Mouse (Mus musculus): Measurements from ENCODE around the gene Atp5g3. TPM values are rescaled to one million over a fixed set of nuclear protein-coding genes. Genes with fewer than 3 reads are reported as not detected.
"Not testable (repeated sequence)": the region's sequence is repeated elsewhere in the genome, so short reads cannot be mapped to it uniquely, and the experiment has no call there.

Atp5g3 gene
- total RNA-seq (2021) = 1,000 to 10,000 TPM; 3,810 to 3,884 TPM

DNA sequence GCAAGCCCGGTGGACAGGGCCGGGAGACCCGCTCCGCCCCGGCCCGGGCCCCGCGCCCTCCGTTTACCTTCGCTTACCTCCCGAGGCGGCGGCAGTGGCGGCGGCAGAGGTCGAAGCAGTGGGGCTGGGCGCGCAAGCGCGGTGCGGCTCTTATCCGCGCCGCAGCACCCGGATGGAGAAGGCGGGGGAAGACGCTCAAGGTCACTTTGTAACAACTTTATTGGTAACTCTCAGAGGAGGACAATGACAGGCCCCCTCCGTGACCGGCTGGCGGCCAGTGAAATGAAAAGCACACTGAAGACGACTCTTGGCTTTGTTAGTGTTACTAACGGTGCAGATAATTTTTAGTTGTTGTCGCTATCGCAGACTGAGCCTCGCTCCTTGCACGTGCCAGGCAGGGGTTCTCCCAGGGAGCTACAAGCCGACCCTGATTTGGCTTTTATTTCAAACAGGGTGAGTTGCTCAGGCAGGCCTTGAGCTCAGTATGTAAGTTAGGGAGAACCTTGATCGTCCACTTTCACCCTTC lies at the start of gene Atp5g3:
Gene Atp5g3 (minus strand): TSS at position 152 of the 526 bp plus-strand sequence.
- intact Hi-C loops (cut with DNase I) = loop anchor here (2.0 kb wide), 1 partner anchor 18 kb away; the partner anchor contains the start of gene Atf2
- DNase-seq (ENCODE audit: low spot score) = peak; percentile 87

DNA sequence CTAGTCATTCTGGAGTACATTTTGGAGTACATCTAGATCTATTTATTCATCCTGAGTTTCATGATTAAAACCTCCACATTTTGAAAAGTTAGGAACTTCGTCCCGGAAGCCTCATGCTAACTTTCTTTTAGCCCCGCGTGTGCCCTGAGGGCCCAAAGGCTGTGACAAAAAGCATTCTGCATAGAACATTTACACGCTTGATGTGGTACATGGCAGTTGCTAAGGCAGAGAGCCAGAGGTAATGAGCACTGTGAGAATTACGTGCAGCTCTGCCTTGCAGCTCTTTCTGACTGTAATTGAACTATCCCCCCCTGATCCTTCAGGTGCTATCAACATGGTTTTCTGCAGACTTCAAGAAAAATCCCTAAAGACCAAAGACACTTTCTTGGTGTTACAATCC lies 47.2 kb upstream of the Atp5g3 start:
- intact Hi-C loops (cut with DNase I) = no loop called here
- no peak for DNase-seq (ENCODE audit: low spot score)

DNA sequence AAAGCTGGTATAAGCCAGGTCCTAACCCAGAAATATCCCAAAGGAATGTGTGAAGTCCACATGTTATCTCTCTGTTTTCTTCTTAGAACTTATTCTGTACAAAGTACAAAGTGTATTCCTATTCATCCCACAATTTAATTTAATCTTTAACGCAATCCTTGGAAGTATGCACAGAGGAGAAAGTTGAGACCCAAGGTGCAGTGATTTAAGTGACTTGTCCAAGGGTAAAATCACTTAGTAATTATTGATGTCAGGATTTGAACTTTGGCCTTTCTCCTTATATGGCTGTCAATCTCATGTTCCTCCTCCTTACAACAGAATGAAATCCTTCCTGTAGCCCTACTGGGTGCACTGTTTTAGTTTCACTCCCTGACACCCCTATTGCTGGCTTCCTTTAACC lies 42.5 kb upstream of the Atp5g3 start:
- intact Hi-C loops (cut with DNase I) = no loop called here
- no peak for DNase-seq (ENCODE audit: low spot score)

DNA sequence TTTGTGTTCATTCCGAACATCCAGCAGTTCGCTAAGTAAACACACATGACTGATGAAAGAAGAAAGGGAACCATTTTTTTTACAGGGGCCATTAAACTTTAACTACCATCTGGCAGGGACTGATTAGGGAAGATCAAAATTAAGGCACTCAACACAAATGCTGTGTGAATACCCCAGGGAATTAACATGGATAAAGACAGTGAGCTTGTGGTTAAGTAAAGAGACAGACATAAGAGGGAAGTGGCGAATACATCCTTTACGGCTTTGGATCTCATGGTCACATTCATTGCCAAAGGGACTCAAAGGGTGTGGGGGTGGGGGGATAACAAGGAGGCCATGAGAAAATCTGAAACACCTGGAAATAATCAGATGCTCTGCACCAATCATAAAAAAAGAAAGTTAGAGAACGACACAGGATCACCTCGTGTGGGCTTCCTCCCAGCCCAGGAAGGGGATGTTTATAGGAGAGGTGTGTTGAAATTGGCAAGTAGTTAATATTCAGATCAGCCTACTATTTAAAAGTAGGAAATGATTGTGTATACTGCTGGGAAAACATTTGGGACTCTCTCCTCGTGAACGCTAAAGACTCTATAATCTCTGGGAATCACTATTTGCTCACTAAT lies 41.6 kb upstream of the Atp5g3 start:
- no peak for DNase-seq (ENCODE audit: low spot score)
- intact Hi-C loops (cut with DNase I) = no loop called here

DNA sequence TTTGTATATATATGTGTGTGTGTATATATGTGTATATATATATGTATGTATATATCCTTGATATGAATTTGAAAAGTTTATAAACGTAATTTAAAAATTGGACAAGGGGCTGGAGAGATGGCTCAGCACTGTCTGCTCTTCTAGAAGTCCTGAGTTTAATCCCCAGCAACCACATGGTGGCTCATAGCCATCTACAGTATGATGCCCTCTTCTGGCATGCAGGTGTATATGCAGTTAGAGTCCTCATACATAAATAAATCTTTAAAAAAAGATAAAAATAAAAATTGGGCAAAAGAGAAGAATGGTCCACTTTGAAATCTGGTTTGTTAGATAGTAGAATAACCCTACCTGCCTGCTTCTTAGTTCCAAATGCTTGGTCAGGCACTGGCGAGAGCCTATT lies 36.2 kb upstream of the Atp5g3 start:
- intact Hi-C loops (cut with DNase I) = no loop called here
- no peak for DNase-seq (ENCODE audit: low spot score)

DNA sequence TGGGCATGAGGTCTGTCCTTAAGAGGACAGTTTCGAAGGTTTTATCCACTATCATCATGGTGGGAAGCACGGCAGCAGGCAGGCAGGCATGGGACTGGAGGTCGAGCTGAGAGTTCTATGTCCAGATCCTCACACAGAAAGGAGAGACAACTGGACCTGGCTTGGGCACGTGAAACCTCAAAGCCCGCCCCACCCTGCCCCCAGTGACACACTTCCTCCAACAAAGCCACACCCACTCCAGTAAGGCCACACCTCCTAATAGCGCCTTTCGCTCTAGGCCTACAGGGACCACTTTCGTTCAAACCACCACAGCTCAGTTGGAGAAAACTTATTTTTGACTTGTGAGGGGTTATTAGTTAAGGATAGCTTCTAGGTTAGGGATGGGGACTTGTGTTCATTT lies 32.6 kb upstream of the Atp5g3 start:
- no peak for DNase-seq (ENCODE audit: low spot score)
- intact Hi-C loops (cut with DNase I) = no loop called here

DNA sequence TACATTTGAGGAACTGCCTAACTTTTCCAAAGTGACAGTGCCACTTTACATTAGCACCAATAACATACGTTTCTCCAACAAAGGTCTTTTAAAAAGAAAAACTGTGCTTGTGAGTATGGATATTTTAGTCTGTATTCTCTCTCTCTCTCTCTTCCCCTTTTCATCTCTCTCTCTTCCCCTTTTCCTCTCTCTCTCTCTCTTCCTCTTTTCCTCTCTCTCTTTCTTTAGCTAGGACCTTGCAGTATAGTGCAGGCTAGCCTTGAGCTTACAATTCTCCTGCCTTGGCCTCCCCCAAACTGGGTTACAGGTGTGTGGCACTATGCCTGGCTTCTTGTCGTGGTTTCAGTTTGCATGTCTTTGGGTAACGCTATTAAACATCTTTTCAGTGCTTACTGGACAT lies 31.7 kb upstream of the Atp5g3 start:
- DNase-seq (ENCODE audit: low spot score) = no peak

DNA sequence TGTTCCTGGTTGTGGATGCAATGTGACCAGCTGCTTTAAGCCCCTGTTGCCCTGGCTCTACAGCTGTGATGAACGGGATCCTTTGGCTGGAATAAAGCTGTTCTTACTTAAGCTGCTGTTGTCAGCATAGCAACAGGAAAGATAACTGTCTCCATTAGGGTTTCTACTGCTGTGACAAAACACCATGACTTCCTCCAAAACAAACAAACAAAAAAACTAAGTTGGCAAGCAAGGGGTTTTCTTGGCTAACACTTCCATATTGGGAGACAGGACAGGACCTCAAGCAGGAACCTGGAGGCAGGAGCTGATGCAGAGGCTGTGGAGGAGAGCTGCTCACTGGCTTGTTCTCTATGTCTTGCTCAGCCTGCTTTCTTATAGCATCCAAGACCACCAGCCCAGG lies 30.2 kb upstream of the Atp5g3 start:
- no peak for DNase-seq (ENCODE audit: low spot score)
- intact Hi-C loops (cut with DNase I) = no loop called here

More for the DNA sequence above, 31.7 kb upstream of the Atp5g3 start:
- intact Hi-C loops (cut with DNase I) = no loop called here

DNA sequence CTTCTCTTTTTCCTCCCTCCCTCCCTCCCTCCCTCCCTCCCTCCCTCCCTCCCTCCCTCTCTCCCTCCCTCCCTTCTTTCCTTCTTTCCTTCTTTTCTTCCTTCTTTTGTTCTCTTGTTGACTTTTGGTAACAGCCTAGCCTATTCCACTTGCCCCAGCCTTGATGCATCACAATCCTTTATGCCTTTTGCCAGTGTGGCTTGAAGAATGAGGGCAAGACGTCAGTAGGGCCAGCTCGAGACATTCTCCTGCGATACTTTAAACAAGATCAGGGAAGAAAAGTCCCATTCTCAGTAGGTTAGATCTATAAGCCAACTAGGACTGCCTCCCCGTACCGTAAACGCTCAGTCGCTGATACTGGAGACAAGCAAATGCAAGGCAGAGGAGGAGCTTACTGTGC lies 29.3 kb upstream of the Atp5g3 start:
- DNase-seq (ENCODE audit: low spot score) = no peak
- intact Hi-C loops (cut with DNase I) = no loop called here

DNA sequence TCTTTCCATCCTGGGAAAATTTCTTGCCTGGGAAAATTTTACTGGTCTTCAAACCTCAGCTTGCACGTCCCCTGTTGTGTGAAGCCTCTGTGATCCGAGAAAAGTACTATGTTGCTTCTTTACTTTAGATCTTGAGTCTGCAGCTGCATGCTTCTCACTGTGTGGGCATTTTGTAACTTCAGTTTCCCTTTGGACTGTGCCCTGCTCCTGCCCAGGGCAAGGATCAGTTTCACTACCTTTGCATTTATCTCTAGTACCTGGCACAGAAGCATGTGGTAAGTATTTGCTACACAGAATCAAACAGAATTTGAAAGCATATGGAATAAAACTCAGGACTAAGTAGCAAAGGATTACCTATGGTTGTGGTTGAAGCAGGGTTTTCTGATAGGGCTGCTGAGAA lies 27.8 kb upstream of the Atp5g3 start:
- intact Hi-C loops (cut with DNase I) = no loop called here

DNA sequence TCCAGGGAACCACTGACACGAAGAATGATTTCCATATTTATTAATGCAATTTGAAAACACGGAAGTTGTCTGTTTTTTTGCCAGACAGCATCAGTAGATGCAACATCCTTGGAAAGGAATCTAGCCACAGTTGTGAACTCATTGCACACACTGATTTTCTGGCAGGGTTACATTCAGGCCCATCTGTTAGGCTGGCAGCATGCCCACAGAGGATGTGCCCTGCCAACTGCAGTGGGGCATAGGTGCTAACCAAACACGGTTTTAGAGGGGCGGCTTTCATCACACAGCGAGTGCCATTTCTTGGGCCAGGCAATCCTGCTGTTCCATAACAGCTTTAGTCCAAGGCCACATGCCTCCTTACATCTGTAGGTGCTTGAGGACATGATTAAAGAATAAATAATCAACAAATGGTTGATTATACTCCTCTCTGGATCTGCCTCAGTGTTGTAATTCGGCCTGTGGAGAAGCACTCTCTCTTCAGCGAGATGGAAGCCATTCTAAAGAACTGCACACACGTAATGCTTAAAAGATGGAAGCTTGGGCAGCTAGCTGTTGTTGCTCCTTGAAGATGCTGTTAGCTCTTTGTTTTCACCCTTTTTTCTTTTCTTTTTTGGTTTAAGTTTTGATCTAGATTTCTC lies 21.7 kb upstream of the Atp5g3 start:
- intact Hi-C loops (cut with DNase I) = no loop called here
- DNase-seq (ENCODE audit: low spot score) = no peak

More for the DNA sequence above, 27.8 kb upstream of the Atp5g3 start:
- DNase-seq (ENCODE audit: low spot score) = no peak

DNA sequence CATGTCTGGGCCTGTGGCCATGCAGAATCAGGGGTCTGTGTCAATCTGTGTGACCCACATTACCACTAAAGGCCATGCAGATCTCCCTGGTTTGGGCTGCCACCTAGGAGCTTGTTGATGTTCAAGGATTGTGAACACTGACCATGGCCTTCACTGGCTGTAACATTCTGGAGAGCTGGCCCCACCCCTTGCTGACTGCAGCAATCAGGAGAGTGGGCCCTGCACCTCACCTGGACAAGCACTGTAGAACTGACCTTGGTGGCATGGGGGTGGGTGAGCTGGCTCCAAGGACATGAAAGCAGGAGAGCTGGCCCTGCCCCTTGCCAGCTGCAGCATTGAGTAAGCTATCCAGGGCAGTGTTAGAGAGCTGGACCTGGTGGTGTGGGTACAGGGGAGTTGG lies 16.6 kb upstream of the Atp5g3 start:
- intact Hi-C loops (cut with DNase I) = no loop called here
- DNase-seq (ENCODE audit: low spot score) = no peak

DNA sequence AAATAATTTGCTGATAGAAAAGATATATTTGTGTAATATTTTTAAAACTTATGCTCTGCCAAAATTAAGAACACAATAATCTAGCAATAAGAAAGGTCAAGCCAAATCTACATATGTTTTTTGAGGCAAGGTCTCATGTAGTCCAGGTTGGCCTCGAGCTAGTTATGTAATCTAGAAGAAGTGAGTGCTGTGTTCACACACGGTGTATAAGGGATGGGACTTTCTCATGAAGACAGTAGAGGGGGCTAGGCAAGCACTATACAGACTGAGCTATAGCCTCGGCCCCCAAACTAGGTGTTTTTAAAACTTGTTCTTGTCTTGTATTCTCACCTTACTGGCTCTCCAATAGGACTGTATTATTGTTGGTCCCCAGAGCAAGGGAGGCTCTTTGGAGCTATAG lies 14.4 kb upstream of the Atp5g3 start:
- intact Hi-C loops (cut with DNase I) = no loop called here
- DNase-seq (ENCODE audit: low spot score) = no peak

DNA sequence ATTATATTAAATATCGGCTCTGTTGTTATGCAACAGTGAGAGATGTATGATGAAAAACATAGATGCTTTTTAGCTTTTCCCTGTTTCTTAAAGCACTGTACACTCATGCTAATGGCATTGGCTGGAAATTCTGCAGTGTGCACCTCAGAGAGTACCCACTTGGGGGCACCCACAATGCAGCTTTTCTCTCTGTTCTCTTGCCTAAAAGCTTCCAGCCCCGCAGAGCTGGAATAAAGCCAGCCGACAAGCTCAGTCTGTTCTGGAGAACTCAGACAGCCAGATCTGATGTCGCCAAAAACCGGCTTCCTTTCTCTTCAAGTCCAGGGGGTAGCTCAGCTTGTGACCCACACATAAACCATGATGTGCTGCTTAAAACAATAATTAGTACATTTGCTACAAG lies 14.0 kb upstream of the Atp5g3 start:
- no peak for DNase-seq (ENCODE audit: low spot score)
- intact Hi-C loops (cut with DNase I) = no loop called here

DNA sequence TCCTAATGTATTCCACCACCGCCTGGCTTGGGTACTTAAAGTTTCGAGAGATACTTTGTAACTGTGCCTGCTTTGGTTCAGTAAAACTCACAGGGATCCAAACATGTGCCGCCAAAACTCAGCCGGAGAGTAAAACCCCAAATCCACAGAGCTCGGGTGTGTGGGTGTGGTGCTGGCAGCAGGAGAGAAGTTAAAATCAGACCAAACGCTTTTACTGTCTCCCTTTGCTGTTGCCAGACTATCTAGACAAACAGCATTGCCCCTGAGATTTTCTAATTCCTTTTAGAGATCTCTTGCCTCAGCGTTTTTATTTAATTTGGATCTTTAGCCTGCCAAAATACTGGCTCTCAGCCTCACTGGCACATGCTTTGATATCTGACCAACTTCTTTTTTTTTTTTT lies 8.5 kb upstream of the Atp5g3 start:
- intact Hi-C loops (cut with DNase I) = no loop called here
- DNase-seq (ENCODE audit: low spot score) = no peak

DNA sequence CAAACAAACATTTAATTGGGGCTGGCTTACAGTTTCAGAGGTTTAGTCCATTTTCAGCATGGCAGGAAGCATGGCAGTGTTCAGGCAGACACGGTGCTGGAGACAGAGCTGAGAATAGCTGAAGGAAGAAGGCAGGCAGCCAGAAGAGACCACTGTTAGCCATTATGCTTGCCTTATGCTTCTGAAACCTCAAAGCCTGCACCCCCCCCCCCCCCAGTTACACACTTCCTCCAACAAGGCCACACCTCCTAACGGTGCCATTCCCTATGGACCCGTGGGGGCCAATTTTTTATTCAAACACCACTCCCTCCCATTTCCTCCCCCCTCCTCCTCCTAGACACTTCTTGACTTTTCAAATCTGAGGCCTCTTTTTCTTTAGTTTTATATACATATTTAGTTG lies 1.1 kb upstream of the Atp5g3 start:
- DNase-seq (ENCODE audit: low spot score) = no peak
- intact Hi-C loops (cut with DNase I) = no loop called here

DNA sequence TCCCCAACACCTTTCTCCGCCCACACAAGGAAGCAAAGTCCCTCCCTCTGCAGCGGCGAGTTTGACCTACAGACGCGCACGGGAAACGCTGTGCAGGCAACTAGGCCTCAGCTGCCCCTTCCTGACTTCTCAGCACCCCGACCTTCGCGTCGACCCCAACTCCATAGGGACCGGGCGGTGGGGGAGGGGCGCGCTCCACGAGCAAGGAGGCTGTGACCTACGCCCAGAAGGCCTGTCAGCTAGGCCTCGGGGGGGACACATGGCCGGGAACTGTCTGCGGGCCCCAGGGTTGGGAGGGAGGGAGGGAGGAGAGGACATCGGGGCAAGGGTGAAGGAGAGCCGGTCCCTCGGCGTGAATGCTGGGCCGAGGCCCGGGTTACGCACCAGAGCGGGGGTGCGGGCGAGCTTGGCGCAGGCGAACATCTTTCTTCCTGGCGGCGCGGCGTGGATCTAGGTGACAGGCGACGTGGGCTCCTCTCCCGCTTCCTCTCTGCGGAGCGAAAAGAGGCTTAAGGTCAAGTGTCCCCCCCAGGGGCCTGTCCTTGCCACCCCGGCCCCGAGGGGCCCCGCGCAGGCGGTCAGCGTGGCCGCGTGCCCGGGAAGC lies 453 bp downstream of the Atp5g3 start:
- intact Hi-C loops (cut with DNase I) = loop anchor here (2.0 kb wide), 1 partner anchor 18 kb away; the partner anchor contains the start of gene Atf2
- peak; percentile 6 for DNase-seq (ENCODE audit: low spot score)

DNA sequence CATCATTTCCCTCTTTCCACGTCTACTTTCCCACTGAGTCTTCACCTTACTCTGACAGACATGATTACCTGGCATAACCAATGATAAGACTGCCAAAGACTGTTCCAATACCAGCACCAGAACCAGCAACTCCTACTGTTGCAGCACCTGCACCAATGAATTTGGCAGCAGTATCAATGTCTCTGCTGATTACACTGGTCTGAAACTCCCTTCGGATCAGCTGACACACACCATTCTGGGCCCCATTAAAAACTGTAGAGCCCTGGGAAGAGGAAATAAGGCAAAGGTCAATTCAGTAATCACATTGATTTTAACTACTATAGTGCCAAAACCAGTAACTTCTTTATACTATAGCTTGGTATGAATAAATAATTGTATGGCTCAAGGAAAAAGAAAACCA lies 2.0 kb downstream of the Atp5g3 start:
- intact Hi-C loops (cut with DNase I) = no loop called here
- no peak for DNase-seq (ENCODE audit: low spot score)

DNA sequence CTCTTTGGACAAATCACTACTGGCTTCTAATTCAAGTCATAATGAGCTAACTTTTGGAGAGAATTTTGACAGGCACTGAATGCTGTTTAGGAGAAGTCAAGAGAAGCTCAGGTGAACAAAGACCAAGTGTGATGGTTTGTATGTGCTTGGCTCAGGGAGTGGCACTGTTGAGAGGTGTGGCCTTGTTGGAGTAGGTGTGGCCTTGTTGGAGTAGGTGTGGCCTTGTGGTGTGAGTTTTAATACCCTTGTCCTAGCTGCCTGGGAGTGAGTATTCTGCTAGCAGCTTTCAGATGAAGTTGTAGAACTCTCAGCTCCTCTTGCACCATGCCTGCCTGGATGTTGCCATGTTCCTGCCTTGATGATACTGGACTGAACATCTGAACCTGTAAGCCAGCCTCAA lies 6.4 kb downstream of the Atp5g3 start:
- intact Hi-C loops (cut with DNase I); DNase-seq (ENCODE audit: low spot score): not testable (repeated sequence)

DNA sequence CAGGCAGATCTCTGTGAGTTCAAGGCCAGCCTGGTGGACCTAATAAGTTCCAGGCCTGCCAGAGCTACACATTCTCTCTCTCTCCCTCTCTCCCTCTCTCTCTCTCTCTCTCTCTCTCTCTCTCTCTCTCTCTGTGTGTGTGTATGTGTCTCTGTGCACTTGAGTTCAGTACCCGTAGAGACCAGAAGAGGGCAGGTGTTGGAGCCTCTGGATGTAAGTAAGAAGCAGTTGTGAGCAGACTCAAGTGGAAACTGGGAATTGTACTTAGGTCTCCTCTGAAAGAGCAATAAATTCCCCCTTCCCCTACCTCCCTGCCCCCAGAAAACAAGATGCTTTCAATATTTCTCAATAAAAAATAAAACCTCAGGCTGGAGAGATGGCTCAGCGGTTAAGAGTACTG lies 7.6 kb downstream of the Atp5g3 start:
- intact Hi-C loops (cut with DNase I) = no loop called here
- no peak for DNase-seq (ENCODE audit: low spot score)

DNA sequence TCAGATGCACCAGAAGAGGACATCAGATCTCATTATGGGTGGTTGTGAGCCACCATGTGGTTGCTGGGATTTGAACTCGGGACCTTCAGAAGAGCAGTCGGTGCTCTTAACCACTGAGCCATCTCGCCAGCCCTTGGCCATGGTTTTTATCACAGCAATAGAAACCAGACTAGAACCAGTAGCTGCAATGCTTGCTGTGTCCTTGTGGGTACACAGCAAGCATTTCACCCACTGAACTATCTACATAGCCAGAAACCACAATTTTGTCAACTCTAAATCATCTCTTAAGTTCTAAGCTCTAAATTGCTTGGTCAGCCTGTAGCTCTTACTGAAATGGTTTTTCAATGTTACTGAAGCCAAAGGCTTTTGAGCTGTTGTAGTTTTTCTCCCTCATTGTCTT lies 8.8 kb downstream of the Atp5g3 start:
- intact Hi-C loops (cut with DNase I); DNase-seq (ENCODE audit: low spot score): not testable (repeated sequence)

Data from heart, postnatal 25 days (tissue).